Mouse (Mus musculus) heart, embryonic 16.5 days (tissue): ENCODE results near the gene Mmp9. TPM values are rescaled to one million over a fixed set of nuclear protein-coding genes. Genes with fewer than 3 reads are reported as not detected.
A peak's percentile ranks its signal among the peaks of the same experiment; 100 is the strongest.

Source experiments
- ATAC-seq: fragments of 200-750 bp; cut with Nextera tagmentation; replicated peaks from 2 replicates; pipeline ENCODE4 v1.8.0; 2017; ENCODE audit warnings: moderate number of reproducible peaks; ENCODE audit not compliant: insufficient read depth, low FRiP score; ENCODE audit errors: extremely low read depth
- H3K27ac ChIP-seq: fragments of 300-500 bp; sonication (generic); 2 replicates; pipeline ENCODE4 v1.5.1; 2014; ENCODE audit warnings: mild to moderate bottlenecking, low read length, control low read depth, moderate library complexity
- H3K27me3 ChIP-seq: fragments of 300-500 bp; sonication (generic); 2 replicates; pipeline ENCODE4 v1.6.1; 2014; ENCODE audit warnings: low read length, mixed read lengths; ENCODE audit not compliant: control insufficient read depth, insufficient read depth
- H3K36me3 ChIP-seq: fragments of 300-500 bp; sonication (generic); 2 replicates; pipeline ENCODE4 v1.6.1; 2014; ENCODE audit not compliant: control insufficient read depth, insufficient read depth
- H3K4me1 ChIP-seq: fragments of 300-500 bp; sonication (generic); 2 replicates; pipeline ENCODE4 v1.6.1; 2014; ENCODE audit warnings: low read length, mixed read lengths; ENCODE audit not compliant: control insufficient read depth, insufficient read depth
- H3K4me2 ChIP-seq: fragments of 300-500 bp; sonication (generic); 2 replicates; pipeline ENCODE4 v1.6.1; 2014; ENCODE audit warnings: low read depth, mild to moderate bottlenecking, control low read depth, low read length
- H3K4me3 ChIP-seq: fragments of 300-500 bp; sonication (generic); 2 replicates; pipeline ENCODE4 v1.5.1; 2014; ENCODE audit warnings: mild to moderate bottlenecking, control low read depth, low read length
- H3K9ac ChIP-seq: fragments of 300-500 bp; sonication (generic); 2 replicates; pipeline ENCODE4 v1.6.1; 2014; ENCODE audit warnings: low read length, control low read depth
- H3K9me3 ChIP-seq: fragments of 300-500 bp; sonication (generic); replicated peaks from 2 replicates; pipeline ENCODE4 v1.6.1; 2016; ENCODE audit warnings: low read length; ENCODE audit not compliant: control insufficient read depth
- WGBS: fragments of 180-500 bp; shearing (Covaris S2); extraction: QIAGEN DNeasy Blood & Tissue Kit; methylation state at CpG from one replicate; pipeline ENCODE4 v1.1.7; 2014; 5-methylcytosine and 5-hydroxymethylcytosine counted together
- polyA plus RNA-seq: library from polyadenylated mRNA; unstranded; fragments of >200 nt; fragmentation: Nextera tagmentation; extraction: Ambion mirVana; gene quantifications from 2 replicates; pipeline ENCODE4 v1.2.1, GENCODE M21; 2015

Gene Mmp9
- polyA plus RNA-seq, 1 experiment from 2014 or later: 9.7 TPM

DNA sequence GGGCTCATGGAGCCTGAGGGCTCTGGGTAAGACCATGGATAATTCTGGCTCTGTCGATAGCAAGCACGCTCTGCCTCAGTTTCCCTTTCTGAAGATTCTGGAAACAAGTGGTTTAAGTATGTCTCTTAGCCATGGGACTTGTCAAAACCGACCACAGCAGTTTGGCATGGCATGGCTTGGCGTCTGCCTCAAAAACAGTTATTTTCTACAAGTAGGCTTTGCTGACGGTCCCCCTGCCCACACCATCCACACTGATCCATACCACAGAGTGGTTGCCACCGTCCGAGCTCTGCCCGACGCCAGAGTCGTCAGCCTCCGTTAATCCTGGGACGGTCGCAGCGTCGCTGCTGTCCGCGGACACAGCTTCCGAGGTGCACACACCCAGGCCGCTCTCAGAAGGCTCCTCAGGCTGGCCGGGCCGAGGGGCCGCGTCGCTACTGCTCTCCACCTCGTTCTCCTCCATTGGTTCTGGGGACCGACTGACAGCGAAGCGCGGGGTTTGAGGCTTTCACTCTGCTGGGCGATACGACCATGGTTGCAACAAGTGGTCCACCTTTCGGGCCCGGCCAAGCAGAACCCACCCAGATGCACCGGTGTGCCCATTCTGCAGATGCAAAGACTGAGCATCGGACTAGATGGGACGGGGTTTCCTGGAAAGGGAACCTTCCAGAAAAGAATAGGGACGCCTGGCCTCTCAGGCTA is 30.1 kb upstream of the Mmp9 start:
- peak overlapping the region; percentile 96 for H3K4me3 ChIP-seq
- peak overlapping the region; percentile 90 for H3K4me2 ChIP-seq
- peaks cover 34% of the 10 kb centered on the region for H3K36me3 ChIP-seq
- H3K4me1 ChIP-seq: peaks cover 26% of the 10 kb centered on the region
- peak overlapping the region; percentile 98 for H3K9ac ChIP-seq
- ATAC-seq: peak; percentile 3
- no peaks in the 10 kb centered on the region for H3K27me3 ChIP-seq
- 5% methylated on average over 37 of the region's 37 CpGs for WGBS
- H3K27ac ChIP-seq: peak overlapping the region; percentile 98
- H3K9me3 ChIP-seq: peaks cover 6% of the 10 kb centered on the region

DNA sequence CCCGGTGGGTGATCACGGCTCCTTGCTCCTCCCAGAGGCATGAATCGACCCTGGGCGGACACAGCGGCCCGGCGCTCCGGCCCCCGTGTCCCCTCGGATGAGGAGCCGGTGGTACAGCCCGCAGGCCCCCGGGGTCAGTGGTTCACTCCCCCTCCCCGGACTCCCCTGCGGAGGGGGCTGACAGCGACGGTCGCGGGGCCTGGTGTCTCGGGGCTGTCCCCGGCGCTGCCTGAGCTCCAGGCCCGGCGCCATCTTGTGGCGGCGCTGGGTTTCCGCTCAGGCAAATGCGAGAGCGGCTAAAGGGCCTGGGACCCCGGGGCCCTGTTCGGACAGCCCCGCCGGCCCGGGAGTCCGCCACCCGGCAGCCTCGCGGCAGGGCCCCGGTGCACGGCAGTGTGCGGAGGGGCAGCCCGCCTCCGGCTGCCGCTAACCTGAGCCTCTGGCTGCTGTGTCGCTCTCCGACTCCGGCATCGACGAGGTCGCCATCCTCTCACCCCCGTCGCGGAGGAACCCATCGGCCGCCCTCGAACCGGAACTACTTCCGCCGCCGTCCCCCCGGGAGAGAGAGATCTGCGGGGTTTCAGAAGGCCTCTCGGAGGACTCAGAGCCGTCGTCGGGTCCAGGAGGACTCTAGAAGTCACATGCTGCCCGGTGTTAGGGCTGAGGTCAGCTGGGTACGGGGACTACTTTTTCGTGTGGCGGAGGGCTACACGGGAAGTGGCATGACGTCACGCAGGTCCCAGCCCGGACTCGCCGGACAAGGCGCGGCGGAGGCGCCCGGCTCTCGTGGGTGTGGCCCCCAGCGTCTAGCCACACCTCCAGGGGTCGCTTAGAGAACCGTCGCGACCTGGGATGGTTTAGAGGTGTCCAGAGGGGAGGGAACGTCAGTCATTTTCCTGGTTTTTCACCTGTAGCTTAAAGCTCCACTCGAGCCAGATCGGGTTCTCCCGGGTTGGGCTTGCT is 29.2 kb upstream of the Mmp9 start, which contains the start of gene Zfp335:
TSS of gene Zfp335 (minus strand) at position 672 of the 963 bp plus-strand sequence.
- peaks cover 26% of the 10 kb centered on the region for H3K4me1 ChIP-seq
- peaks cover under 1% of the 10 kb centered on the region for H3K9me3 ChIP-seq
- peak within 1 kb of the TSS; percentile 96 for H3K4me3 ChIP-seq
- H3K36me3 ChIP-seq: peaks cover 26% of the 10 kb centered on the region
- no peaks in the 10 kb centered on the region for H3K27me3 ChIP-seq
- peak within 1 kb of the TSS; percentile 98 for H3K27ac ChIP-seq
- peak; percentile 91 for ATAC-seq
- peak within 1 kb of the TSS; percentile 98 for H3K9ac ChIP-seq
- H3K4me2 ChIP-seq: peak within 1 kb of the TSS; percentile 90
- under 1% methylated on average over 91 of the region's 91 CpGs for WGBS

DNA sequence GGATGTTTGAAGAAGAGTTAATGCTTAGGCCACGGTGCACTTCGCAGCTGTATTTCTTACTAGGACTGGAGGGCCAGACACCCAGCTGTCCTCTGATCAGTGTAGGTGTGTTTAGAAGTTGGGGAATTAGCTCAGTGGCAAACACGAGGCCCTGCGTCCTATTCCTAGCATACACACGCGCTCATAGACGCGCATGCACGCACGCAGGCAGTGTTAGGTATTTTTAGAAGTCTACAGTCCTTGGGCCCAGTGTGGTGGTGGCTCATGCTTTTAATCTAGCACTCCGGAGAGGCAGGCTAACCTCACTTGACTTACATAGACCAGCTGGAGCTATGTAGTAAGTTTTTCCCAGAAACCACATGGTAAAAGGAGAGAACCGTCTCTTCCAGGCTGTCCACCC is 28.4 kb upstream of the Mmp9 start:
- Histone ChIP-seq H3K36me3 (peaks cover 18% of the 10 kb centered on the region), H3K4me3 (peak overlapping the region; percentile 96), H3K27me3 (no peaks in the 10 kb centered on the region), H3K9me3 (no peaks in the 10 kb centered on the region), H3K4me2 (peak overlapping the region; percentile 82), H3K9ac (peak overlapping the region; percentile 98), H3K4me1 (peaks cover 26% of the 10 kb centered on the region), H3K27ac (peak overlapping the region; percentile 98)
- WGBS: 4% methylated on average over 12 of the region's 12 CpGs
- peak; percentile 63 for ATAC-seq

DNA sequence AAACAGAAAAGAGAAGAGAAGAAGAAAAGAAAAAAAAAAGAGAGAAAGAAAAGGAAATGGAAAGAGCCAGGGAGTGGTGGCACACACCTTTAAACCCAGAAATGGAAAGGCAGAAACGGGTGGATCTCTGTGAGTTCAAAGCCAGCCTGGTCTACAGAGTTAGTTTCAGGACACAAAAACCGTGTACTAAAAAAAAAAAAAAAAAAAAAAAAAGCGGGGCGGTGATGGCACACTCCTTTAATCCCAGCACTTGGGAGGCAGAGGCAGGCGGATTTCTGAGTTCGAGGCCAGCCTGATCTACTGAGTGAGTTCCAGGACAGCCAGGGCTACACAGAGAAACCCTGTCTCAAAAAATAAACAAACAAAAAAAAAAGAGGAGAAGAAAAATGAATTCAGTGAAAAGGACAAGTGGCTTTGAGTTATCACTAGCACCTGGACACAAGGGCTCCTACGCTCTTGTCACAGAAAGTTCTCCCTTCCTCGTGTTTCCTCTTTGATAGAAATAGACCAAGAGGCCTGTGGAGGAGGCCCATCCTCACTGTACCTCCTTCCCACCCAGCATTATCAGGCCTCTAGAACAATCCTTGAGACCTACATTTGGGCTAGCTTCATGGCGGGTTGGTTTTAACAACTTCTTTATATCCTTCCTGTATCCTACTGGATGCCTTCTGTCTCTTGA is 27.7 kb upstream of the Mmp9 start:
- Histone ChIP-seq H3K9ac (peak overlapping the region; percentile 98), H3K4me3 (peak overlapping the region; percentile 96; the same call in 1 of the 2 replicates), H3K4me1 (peaks cover 26% of the 10 kb centered on the region), H3K27ac (peak overlapping the region; percentile 98), H3K36me3 (peaks cover 11% of the 10 kb centered on the region), H3K27me3 (no peaks in the 10 kb centered on the region), H3K4me2 (peak overlapping the region; percentile 82; the same call in 1 of the 2 replicates), H3K9me3 (no peaks in the 10 kb centered on the region)
- 82% methylated on average over 9 of the region's 9 CpGs for WGBS
- ATAC-seq: no peak

DNA sequence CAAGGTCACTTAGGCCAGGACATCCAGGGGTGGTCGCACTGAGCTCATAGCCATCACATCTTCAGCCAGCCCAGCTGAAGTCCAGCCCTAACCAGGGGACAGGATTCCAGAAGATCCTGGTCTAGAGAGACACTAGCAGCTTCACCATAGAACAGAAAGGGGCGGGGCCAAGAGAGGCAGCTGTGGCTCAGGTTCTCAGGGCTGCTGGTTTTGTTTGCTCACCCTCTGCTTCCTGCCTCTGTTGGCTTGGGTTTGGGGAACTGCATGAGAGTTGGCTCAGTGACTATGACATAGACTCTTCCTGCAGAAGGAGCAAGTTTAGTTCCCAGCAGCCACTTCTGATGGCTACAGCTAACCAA is 27.2 kb upstream of the Mmp9 start:
- H3K9me3 ChIP-seq: no peaks in the 10 kb centered on the region
- H3K9ac ChIP-seq: no peak overlapping the region
- 87% methylated on average over 2 of the region's 2 CpGs for WGBS
- peaks cover 6% of the 10 kb centered on the region for H3K36me3 ChIP-seq
- ATAC-seq: no peak
- peak overlapping the region; percentile 98 for H3K27ac ChIP-seq
- H3K4me2 ChIP-seq: no peak overlapping the region
- no peak overlapping the region for H3K4me3 ChIP-seq
- H3K4me1 ChIP-seq: peaks cover 26% of the 10 kb centered on the region
- no peaks in the 10 kb centered on the region for H3K27me3 ChIP-seq

DNA sequence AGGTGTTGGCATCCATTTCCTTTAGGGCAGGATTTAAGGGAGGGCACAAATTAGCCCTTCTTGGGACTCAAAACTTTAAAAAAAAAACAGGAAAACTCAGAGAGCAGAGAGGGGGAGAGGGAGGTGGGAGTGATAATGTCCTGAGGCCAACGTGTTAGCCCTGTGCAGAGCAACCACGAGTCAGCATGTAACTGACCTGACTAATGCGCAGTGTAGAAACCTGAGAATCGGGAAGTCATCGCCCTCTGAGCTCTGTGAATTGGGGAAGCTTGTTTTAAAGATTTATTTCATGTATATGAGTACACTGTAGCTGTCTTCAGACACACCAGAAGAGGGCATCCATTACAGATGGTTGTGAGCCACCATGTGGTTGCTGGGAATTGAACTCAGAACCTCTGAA is 23.8 kb upstream of the Mmp9 start:
- 65% methylated on average over 5 of the region's 5 CpGs for WGBS
- ATAC-seq: no peak

GRCm38 (mm10) chr2:164917371-164917770 is 23.2 kb upstream of the Mmp9 start:
- Histone ChIP-seq H3K27me3 (no peaks in the 10 kb centered on the region), H3K27ac (no peak overlapping the region), H3K36me3 (peaks cover 5% of the 10 kb centered on the region; the same call in 1 of the 2 replicates), H3K9ac (no peak overlapping the region), H3K4me3 (no peak overlapping the region), H3K4me1 (peaks cover 11% of the 10 kb centered on the region), H3K4me2 (no peak overlapping the region), H3K9me3 (no peaks in the 10 kb centered on the region)
- 60% methylated on average over 10 of the region's 10 CpGs for WGBS
- no peak for ATAC-seq

More for the DNA sequence above, 23.8 kb upstream of the Mmp9 start:
- no peaks in the 10 kb centered on the region for H3K27me3 ChIP-seq
- H3K4me1 ChIP-seq: peaks cover 14% of the 10 kb centered on the region
- no peaks in the 10 kb centered on the region for H3K9me3 ChIP-seq
- H3K4me2 ChIP-seq: no peak overlapping the region
- no peak overlapping the region for H3K27ac ChIP-seq
- no peak overlapping the region for H3K9ac ChIP-seq
- H3K36me3 ChIP-seq: peaks cover 5% of the 10 kb centered on the region; the same call in 1 of the 2 replicates
- H3K4me3 ChIP-seq: no peak overlapping the region

GRCm38 (mm10) chr2:164918325-164918724 is 22.3 kb upstream of the Mmp9 start:
- H3K4me3 ChIP-seq: no peak overlapping the region
- 76% methylated on average over 4 of the region's 5 CpGs for WGBS
- no peak overlapping the region for H3K9ac ChIP-seq
- H3K4me1 ChIP-seq: peaks cover 4% of the 10 kb centered on the region
- H3K36me3 ChIP-seq: peaks cover 5% of the 10 kb centered on the region; the same call in 1 of the 2 replicates
- H3K27me3 ChIP-seq: no peaks in the 10 kb centered on the region
- no peak overlapping the region for H3K4me2 ChIP-seq
- no peaks in the 10 kb centered on the region for H3K9me3 ChIP-seq
- no peak overlapping the region for H3K27ac ChIP-seq
- ATAC-seq: no peak
